Mouse (Mus musculus) retina, postnatal 7 days (tissue): Measurements from ENCODE around the gene Plxna4.

Experiments
- DNase-seq: peaks from one replicate; pipeline ENCODE4 v3.0.0-alpha.2; 2012; ENCODE audit warnings: low read depth, low spot score

Plxna4 gene

DNA sequence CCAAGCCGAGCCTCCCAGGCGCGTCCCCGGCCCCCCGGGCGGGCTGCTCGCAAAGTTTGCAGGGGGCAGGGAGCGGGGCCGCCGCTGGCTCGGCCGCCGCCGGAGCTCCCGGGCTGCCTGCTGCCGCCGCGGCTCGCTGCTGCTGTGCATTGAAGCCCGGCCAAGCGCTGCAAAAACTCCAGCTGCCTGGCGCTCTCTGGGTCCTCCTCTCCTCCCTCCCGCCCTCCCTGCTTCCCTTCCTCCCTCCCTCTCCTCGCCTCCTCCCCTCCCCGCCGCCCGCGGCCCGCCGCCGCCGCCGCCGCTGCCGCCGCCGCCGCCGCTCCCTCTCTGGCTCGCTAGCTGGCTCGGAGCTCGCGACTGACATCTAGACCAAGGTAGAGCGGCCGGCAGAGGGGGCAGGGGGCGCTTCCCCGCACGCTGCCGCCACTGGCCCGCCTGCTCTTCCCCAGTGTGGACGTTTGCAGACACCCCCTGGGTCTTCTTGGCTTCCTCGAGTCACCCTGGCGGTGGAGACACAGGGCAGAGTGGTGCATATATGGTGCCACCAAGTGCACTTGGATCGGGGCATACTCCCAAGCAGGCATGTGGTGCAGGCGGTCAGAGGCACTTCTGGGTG is at the start of gene Plxna4:
Gene Plxna4, minus strand, starts transcription at position 137 of the 616 bp plus-strand sequence.
- peak; percentile 54 for DNase-seq

DNA sequence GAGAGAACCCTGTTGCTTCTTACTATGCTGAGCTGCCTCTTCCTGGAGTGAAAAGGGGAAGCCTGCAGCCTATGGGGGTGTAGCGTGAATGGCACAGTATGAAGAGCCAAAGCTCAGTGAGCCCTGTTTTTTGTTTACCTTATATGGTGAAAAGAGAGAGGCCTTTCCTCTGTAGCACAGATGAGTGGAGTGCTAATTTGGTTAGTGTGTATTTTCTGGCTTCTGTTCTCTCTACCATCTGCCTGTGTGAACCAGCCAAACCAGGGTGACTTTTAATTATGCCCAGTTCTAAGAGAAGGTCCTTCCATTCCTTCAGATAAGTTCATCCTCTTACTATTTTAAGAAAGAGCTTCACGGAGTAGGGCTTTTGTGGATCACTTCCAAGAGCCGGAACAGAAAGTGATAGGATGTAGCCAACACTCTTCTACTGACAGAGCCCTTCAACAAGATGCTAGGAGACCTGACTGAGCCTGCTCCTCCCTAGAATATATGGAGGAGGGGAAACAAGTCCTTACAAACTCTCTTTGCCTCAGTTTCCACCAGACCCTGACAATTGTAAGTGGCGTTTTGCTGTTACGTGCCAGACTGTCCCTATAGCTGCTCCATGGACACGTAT is 49.7 kb upstream of the Plxna4 start:
- DNase-seq: no peak

- no peak for DNase-seq
These were observed 22.7 kb upstream of the Plxna4 start for GRCm38 (mm10) chr6:32610712-32611111.

GRCm38 (mm10) chr6:32606787-32607186 is 18.8 kb upstream of the Plxna4 start:
- DNase-seq: no peak

- DNase-seq: no peak
These were observed 17.6 kb upstream of the Plxna4 start for GRCm38 (mm10) chr6:32605581-32605980.

DNA sequence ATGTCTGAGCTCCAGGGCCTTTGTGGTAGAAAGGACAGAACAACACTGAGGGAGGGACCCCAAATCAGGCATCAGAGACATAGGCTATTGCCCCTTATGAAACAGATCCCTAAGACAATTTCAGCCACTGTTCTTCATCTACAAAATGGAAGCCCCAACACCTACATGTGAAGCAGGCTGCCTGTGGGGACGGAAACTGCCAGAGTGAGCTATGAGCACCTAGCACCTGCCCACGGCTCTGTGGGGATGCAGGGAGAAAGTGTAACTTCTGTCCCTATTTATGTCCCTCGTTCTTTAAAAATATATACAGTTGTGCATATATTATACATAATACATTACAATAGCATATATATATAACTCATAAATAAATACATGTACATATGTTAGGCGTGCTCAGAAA is 16.9 kb upstream of the Plxna4 start:
- DNase-seq: no peak

GRCm38 (mm10) chr6:32602130-32602529 is 14.1 kb upstream of the Plxna4 start:
- DNase-seq: no peak

DNA sequence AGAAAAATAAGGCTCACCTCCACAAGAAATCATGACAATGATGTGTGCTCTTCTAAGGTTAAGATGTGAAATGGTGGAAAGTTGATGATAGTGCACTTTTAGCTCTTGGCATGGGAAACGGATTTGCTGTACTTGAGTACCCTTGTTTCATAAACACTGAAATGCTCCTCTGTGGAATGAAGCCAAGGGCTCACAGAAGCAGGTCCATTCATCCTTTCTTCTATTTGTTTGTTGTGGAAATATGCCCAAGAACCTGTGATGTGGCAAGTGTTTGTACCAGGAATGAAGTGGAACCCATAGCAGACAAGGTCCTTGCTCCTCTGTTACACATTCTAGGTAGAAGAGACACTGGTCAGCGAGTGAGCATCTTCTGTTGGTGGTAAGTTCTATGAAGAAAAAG is 13.3 kb upstream of the Plxna4 start:
- DNase-seq: no peak

GRCm38 (mm10) chr6:32595591-32595990 is 7.6 kb upstream of the Plxna4 start:
- DNase-seq: no peak

GRCm38 (mm10) chr6:32590979-32591758 is 3.2 kb upstream of the Plxna4 start:
- no peak for DNase-seq

DNA sequence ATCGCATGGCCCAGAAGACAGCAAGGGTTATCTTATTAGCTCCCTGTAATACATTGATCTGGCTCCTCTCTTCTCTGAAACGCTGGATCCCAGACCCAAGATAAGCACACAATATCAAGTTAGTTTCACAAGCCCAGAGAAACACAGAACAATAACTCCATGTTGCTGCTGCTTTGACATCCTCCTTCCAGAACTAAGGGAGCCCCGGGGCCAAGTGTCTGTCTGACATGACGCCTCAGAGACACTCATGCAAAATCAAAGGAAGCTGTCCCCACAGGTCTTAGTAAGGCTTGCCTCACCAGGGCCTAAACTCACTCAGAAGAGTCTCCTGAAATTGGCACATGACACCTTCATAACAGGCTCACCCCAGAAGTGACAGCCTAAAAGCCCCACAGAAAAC is 1.6 kb upstream of the Plxna4 start:
- no peak for DNase-seq

GRCm38 (mm10) chr6:32587136-32588009 is 619 bp downstream of the Plxna4 start:
- no peak for DNase-seq

GRCm38 (mm10) chr6:32586821-32587135 is 1.2 kb downstream of the Plxna4 start:
- no peak for DNase-seq

DNA sequence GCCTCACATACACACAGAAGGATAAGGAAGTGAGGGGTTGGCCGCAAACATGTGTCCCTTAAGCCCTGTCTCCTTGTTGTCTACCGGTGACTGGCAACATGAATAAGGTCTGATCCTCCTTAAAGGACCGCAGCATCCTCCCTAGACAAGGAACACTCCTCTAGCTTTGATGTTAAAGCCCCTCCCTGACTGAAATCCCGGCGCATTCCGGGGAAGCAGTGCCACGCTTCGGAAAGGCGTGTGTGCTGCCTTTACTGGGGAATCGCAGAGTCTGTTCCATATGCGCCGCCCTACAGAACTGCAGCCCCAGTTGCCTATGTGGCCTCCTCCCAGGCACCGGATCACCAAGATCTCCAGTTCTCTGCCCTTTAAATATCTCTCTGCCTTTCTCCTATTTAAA is 1.6 kb downstream of the Plxna4 start:
- no peak for DNase-seq

- DNase-seq: no peak
These were observed 2.8 kb downstream of the Plxna4 start for GRCm38 (mm10) chr6:32585211-32585610.

DNA sequence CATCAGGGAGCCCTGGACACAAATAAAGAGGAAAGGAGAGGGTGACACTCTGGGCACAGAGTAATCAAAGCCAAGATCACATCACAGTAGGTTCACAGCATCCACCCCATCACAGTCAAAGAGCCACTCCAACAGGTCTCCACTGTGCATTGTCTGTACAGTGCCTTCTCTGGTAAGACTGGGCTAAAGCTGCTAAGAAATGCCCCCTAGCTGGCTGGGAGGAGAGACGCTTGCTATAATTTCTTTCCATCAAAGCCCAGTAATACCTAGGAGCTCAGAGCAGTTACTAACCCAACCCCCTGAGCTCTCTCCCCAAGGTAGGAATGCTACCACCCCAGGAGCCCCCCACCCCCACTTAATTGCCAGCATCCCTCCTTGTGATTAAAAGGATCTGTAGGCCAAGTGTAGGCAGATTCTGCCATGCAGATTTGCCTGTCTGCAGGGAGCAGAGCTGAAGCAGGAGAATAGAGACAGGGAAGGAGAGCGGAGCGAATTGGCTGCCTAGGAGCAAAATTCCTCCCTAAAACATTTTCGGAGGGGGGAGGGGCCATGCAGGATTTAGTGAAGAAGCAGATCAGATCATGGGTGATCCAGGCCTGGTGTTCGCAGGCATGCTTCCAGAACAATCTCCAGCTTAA is 3.6 kb downstream of the Plxna4 start:
- no peak for DNase-seq

DNA sequence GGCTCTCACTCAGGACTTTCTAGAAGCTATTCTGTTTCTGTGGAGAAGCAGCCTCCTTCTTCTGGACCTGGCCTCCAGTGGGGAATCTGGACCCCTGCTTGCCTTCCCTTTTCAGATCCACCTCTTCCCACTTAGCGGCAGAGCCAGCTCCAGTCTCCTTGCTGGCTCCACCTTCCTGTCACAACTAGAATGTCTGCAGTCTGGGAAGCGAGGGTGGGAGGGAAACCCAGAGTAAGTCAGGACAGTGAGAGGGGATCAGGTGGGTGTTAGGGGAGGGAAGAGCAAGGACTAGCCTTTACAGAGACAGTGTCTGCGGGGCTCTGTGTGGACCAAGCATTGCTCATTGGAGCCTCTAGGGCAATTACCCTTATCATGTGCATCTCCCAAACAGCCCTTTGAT is 4.4 kb downstream of the Plxna4 start:
- DNase-seq: no peak

DNA sequence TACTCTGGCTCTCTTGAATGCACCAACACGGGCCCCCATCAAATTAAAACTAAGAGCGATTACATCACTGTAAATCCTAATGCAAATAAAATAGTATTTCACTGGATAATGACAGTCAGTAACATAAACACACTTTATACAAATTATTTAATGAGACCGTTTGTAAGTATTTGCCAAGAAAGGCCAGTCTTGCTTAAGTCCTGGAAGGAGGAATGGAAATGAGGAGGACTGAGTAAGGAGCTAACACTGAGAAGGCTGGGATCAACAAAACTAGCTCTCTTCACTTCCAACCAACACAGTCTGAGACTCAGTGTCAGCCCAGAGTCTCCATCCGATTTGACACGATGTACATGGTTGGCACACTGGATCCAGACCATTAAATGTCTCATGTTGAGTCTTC is 16.5 kb downstream of the Plxna4 start:
- no peak for DNase-seq

DNA sequence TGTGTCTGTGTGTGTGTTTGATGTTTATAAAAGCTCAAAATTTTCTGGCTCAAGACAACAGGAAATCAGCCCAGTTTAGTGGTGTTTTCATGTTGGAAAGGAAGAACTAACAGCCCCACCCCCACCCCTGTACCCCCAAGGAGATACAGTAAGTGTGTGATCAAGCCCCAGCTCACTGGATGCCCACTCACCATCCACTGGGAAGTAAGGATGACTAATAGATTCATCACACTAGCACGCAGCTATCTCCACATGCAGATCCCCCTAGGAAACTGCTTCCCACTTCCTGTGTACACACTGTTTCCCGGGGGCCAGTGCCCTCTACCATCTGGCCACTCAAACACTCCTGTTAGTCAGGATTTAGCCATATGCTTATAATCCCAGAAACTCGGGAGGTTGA is 17.5 kb downstream of the Plxna4 start:
- DNase-seq: no peak

- no peak for DNase-seq
These were observed 18.1 kb downstream of the Plxna4 start for GRCm38 (mm10) chr6:32569919-32570318.

DNA sequence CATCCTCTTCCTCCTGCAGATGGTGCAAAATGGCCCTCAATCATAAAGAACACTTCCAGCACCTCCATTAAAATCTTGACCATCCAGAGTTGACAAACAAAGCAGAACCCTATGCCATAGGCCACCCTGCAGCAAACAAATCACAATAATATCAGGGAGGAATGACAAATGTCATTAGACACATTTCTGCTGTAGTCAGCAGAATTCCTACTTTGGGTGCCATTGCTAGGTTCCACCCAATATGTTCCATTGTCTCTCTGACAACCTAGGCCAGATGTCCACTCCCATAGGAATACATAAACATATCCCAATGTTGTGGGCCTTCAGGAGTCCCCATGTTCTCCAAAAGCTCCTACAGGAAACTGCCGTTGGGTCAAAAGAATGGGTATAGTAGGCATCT is 41.1 kb downstream of the Plxna4 start:
- DNase-seq: no peak

GRCm38 (mm10) chr6:32544021-32544420 is 44.0 kb downstream of the Plxna4 start:
- DNase-seq: no peak
